Mouse (Mus musculus): Measurements from ENCODE around the gene Cox19.

Gene Cox19

DNA sequence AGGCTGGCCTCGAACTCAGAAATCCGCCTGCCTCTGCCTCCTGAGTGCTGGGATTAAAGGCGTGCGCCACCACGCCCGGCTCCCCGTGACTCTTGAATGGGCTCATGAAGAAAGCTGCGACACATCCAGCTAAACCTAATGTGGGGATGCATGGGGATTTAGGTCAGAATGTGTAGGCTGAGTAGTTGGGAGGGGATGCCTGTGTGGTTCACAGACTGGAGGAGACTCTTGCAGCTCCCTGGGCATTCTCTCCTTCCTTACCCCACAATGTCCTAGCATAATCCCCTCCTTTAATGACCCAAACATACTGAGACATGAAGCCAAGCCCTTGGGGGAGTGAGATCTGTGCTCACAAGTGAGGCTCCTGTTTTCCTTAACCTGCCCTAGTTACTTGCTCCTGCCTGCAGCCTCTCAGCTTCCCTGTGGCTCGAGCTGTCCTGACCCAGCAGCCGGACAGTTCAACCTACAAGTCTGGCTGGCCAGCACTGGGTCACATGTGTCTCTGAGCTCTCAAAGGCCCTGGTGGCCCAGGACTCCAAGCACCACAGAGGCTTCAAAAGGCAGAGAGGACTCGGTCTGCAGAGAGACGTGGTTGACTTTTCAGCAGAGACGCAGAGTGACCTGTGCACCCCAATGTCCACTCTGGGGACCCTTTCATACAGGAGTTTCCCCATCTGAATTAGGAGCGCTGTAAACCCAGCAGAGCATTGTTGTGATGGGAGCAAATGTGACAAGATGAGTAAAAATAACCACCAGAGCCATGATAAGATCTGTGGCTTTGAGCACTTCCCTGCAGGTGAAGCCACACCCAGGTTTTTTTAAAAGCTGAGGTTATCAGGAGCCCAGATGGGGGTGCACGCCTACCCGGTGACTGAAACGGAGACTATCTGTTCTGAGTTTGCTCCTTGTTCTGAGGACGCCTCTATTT lies 30.6 kb upstream of the Cox19 start:
- DNase-seq: no peak

- peak; percentile 98 for DNase-seq
These were observed 29.4 kb upstream of the Cox19 start for GRCm38 (mm10) chr5:139380385-139381248.

DNA sequence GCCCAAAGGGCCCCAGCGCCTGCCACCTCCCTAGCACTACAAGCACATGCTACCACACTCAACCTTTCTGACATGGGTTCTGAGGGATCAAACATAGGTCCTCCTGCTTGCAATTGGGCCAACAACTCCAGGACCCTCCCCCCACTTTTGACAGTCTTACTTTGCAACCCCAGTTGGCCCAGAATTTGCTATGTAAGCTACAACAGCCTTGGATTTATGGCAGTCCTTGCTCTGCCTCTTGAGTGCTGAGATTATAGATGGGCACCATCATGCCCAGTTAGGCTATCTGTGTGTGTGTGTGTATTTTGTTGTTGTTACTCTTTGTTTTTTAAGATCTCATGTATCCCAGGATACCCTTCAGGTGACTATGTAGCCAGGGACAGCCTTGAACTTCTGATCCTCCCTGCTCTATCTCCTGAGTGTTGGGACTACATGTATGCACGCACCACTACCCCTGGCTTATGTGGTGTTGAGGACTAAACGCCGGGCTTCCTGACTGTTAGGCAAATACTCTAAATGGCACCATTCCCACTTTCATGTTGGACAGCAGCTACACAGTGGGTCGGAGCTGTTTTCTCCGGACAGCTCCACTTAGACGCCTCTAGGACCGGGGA lies 28.7 kb upstream of the Cox19 start:
- DNase-seq: no peak

DNA sequence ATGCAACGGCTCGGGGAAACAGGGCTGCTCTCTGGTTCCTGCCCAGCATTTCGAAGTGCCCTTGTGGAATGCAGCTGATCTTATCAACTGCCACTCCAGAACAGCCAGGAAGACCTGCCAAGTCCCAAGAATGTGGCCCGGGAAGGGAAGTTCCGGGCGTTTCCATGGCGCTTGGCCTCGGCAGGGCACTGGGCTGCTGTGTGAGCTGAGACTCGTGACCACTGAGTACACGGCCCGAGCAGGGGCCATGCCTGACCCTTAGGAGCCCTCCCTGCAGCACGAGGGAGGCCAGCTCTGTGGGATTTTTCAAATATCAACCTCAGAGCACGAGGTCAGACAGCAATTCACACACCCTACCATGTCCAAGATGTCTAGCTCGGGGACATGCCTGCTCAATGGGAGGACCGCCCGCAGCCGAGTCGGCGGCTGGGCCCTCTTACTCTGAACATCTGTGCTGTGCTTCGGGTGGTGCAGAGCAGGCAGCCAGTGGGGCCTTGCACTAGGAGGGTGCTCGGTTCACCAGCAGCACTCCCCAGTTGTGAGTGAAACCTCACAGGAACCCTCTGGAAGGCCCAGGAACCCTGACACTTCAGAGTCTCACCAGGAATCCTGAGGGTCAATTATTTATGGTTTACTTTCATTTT lies 27.9 kb upstream of the Cox19 start:
- peak; percentile 91 for DNase-seq

DNA sequence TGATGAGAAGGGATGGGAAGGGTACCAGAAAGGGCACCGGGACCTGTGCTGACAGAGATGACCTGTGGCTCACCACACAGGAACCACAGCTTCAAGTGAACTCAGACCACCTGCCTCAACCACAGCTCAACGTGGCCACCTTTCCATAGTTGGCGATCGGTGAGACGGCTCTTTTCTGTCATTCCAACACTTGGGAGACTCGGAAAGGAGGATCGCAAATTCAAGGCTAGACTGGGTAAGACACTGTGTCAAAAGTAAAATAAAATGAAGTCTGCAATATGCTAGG lies 27.0 kb upstream of the Cox19 start:
- DNase-seq: no peak

GRCm38 (mm10) chr5:139377468-139378270 lies 26.5 kb upstream of the Cox19 start, which contains the start of gene Gpr146:
Gpr146 (plus strand) TSS chr5:139377697.
- peak; percentile 85 for DNase-seq

GRCm38 (mm10) chr5:139374841-139375240 lies 23.6 kb upstream of the Cox19 start:
- no peak for DNase-seq

GRCm38 (mm10) chr5:139373889-139374444 lies 22.7 kb upstream of the Cox19 start:
- DNase-seq: no peak

- no peak for DNase-seq
These were observed 21.9 kb upstream of the Cox19 start for GRCm38 (mm10) chr5:139373126-139373525.

GRCm38 (mm10) chr5:139371631-139372401 lies 20.6 kb upstream of the Cox19 start:
- peak; percentile 93 for DNase-seq

DNA sequence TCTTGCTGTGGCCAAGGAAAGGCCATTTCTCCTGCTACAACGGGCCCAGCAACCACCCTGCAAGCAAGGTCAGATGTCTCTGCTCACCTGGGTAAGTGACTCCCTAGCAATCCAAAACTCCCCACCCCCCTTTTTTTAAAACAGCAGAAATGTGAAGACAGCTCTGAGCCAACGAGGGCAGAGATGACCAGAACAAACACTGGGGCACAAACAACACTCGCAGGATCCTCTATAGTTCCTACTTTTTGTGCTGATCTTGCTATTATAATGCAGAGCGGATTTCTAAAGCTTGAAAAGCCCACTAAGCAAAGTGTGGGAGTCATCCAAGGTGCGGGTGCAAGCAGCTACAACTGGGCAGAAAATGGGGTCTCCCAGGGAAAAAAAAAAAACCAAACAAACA lies 19.9 kb upstream of the Cox19 start:
- DNase-seq: no peak

DNA sequence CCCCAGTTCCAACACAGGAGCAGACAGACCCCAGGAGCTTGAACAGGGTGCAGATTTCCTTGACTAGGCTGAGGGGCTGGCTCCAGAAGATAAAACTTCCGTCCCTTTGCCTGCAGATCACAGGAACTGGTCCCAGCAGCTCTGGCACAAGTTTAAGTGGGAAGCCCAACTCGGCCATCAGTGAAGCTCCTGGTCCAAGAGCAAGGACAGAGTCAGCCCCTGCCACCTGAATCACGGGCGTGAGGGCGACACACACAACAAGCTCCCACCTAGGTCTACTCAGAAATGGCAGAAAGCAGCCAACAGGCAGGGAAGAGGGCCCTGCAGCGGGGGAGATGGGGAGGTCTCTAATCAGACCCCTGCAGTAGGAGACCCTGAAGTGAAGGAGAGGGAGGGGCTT lies 19.1 kb upstream of the Cox19 start:
- DNase-seq: no peak

DNA sequence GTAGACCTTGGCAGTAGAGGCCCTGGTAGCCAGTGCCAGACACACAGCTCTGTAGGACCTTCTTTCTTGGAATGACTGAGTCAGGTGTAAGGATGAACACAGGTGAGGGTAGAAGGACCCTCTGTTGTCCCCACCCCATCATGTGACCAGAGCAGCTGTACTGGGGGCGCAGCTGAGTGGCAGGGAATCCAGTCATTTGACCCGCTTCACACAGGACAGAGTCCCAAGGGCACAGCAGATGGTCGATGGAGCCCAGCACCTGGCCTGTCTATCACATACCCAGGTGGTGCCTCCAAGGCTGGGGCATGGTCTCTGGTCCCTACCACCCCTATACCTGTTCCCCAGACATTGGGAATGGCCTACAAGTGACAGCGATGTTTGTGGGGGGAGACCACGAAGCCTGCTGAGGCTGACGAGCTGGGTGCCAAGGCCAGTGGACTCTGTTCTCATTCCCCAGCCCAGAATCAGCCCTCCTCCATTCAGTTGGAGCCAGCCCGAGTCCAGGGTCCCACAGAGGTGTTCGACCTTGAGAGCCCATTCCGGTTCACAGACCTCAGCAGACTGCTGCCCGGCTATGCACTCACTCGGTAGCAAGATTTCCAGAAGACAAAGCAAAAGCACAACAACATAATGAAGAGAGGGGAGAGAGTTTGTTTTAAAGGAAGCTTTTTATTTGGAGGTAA lies 17.6 kb upstream of the Cox19 start:
- DNase-seq: no peak

DNA sequence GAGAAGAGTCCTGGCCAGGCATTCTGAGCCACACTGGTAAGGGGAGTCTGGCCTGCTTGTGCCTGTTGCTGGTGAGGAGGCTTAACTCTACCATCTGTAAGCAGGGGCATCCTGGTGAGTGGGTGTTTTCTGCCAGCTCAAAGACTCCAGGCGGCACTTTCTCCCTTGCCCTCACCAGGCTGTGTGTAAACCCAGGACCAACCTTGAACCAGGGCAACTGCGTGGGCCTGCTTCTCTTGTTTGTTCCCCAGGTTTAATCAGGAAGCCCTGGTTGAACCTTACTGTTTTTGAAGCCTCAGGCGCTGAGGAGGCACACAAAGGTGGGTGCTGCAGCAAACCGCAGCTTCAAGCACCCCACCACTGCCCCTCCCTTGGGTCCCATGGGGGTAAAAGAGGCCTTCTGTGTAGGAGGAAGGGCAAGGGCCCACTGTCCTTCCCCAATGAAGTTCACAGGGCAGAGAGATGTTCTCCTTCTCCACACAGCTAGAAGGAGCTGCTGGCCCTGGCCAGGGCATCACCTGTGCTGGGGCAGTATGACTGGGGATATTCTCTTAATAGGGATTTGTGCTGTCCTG lies 16.8 kb upstream of the Cox19 start:
- DNase-seq: no peak

DNA sequence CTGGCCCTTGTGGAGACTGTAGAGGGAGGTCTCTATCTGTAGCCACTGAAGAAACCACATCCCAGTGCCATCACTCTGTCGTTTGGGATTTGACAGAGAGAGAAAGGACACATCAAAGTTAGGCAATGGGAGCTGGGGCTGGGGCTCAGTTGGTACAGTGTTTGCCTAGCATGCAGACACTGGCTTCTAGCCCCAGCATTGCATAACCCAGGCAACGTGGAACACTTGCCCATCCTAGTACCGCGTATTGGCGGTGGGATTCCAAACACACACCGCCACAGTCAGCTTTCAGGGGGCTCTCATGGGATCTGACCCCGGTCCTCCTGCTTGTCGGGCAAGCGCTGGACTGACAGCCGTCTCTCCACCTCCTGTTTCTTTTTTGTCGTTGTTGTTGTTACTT lies 15.3 kb upstream of the Cox19 start:
- no peak for DNase-seq

DNA sequence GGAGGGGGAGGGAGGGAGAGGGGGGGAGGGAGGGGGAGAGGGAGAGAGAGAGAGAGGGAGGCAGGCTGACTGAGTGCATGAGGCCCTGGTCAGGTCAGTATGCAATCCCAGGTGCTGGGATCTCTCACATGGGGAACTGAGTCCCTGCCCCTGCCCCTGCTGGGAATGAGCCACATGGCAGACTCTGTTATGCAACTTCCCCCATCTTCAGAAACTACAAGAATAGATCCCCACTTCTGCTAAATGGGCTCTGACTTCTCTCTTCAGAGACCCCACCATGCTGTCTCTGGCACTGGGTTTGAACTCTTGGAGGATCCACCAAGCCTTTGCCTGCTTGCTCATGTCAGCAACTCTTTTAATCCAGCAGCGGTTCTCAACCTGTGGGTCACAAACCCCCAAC lies 14.6 kb upstream of the Cox19 start:
- DNase-seq: no peak

- DNase-seq: peak; percentile 55
These were observed 13.8 kb upstream of the Cox19 start for GRCm38 (mm10) chr5:139364911-139365571.

GRCm38 (mm10) chr5:139364260-139364910 lies 13.2 kb upstream of the Cox19 start:
- DNase-seq: peak; percentile 97

- no peak for DNase-seq
These were observed 12.6 kb upstream of the Cox19 start for GRCm38 (mm10) chr5:139363858-139364257.

Measured in lung, postnatal 14 days (tissue).